Mouse (Mus musculus): ENCODE results near the gene Prdm12.

The Prdm12 gene

DNA sequence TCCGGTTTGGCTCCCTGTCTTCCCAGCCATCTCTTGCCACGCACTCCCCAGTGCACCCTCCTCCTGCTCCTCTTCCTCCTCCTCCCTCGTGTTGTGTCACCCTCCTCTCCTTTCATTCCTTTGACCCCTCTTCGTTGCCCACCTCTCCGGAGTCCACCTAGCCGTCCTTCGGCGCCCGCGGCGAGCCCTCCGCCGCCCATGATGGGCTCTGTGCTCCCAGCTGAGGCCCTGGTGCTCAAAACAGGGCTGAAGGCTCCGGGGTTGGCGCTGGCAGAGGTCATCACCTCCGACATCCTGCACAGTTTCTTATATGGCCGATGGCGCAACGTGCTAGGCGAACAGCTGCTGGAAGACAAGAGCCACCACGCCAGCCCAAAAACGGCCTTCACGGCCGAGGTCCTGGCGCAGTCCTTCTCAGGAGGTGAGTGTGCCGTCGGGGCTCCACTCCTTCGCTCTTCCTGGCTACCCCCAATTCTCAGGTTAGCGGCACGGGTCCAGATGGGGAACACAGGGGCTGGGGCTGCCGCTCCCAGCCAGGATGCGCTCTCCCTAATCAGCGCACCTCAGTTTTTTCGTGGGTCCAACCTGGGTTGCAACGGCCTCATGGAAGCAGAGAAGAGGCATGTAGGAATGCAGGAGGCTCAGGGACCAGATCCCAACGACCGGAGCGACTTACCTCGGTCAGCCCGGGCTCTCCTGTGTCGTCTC is at the start of gene Prdm12:
Gene Prdm12, plus strand, starts transcription at position 137 of the 708 bp plus-strand sequence.
- no peak for DNase-seq

DNA sequence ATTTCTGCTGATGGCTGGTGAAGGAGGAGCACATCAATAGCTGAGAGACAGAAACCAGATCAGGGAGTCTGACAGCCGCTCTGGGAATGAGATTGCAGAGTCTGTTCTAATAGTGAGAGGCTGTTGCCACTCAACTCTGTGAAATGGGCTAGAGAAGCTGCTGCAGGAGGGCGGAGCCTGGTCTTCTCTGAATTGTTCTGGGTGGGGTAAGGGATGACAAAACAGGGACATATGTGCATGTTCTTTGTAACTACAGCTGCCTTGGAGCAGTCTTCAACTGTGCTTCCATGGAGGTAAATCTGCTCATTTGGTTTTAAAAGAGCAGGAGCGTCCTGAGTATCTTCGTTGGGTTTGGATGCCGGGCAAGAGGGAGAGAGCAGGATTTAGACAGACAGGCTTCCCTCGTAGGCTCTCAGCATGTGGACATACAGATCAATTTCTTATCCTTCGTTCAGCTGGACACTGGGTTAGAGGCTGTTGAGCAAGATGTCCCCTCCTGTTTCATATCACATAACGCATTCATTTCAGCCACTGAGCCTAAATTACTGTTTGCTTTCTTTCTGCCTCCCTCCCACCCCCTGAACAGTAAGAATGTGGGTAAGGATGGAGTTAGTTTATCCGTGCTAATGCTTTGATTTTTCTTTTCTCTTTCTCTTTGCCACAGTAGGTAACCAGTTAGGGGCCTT is 47.9 kb upstream of the Prdm12 start:
- no peak for DNase-seq

GRCm38 (mm10) chr2:31607555-31607954 is 32.3 kb upstream of the Prdm12 start:
- DNase-seq = no peak

GRCm38 (mm10) chr2:31609859-31610261 is 30.0 kb upstream of the Prdm12 start:
- no peak for DNase-seq

DNA sequence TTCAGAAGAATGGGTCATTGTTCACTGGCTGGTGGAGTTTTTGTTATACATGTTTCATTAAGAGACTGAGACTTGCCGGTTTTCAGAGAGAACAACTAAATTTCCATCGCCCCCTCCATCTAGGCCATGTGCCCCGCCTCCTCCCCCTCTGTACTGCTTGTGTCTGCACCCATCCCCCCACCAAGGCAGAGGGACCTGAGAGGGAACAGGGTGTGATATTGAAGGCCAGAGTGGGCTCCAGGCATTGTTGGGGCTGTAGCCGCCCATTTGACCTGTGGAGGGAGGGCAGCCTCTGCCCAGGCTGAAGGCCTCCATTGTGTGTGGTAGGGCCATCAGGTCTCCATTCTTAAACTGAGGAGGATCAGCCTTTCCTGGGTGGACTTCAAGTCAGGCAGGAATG is 28.9 kb upstream of the Prdm12 start:
- DNase-seq = no peak

DNA sequence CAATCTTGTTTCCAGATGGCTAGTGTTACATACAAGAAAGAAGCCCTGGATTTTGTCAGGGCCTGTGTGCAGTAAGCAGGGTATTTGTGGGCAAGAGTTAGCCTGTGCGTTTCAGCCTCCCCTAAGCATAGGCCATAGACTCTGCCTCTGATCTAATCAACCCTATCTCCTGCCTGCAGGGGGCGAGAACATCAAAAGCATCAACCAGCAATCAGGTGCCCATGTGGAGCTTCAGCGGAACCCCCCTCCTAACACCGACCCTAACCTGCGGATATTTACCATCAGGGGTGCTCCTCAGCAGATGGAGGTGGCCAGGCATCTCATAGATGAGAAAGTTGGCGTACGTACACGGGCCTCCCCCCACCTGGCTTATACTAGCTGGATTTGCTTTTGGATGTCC is 28.4 kb upstream of the Prdm12 start:
- DNase-seq = no peak

DNA sequence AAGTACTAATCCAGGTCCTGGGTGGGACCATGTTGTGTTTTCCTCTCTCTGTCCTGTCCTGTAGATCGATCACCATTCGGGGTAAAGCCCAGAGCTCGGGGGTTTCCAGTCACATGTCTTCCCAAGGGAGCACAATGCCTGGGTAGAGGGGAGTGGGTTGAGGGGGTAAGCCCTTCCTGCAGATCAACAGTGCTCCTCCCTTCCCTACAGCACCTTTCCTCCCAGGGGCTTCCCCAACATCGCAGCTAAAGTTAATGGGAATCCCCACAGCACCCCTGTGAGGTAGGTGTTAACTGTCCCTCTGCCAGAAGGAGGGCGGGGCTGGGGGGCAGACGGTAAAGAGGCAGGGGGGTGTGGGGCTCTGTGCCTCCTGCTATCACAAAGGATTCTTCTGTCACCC is 27.2 kb upstream of the Prdm12 start:
- DNase-seq = no peak

GRCm38 (mm10) chr2:31613781-31614180 is 26.1 kb upstream of the Prdm12 start:
- no peak for DNase-seq

DNA sequence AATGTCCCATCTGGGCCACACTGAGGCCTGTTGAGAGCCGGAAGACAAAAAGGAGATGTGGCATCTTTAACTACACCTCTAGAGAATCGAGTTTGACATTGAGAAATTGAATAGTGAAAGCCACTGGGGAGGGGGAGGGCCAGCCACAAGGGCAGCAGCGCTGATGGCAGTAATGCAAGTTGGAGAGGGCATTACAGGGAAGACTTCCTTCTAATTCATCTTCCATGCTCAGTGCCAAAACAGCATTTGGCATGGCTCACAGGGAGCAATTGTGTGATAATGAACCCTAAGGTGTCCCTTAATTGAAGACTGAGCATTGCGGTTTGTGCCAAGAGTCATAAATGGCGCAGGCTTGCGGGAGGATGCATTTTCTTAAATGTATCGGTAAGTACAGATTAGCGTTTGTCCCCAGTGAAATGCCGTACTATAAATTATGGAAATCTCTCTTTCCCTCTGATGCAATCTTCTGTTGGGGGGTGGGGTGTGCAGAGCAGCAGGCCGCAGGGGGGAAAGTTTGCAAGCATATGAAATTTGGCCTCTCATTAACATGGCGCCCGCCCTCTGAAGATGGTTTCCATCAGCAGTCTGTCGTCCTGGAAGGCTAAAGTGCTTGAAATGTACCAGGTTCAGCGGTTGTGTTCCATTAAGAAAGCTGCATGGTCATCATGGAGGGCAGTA is 21.2 kb upstream of the Prdm12 start:
- no peak for DNase-seq

DNA sequence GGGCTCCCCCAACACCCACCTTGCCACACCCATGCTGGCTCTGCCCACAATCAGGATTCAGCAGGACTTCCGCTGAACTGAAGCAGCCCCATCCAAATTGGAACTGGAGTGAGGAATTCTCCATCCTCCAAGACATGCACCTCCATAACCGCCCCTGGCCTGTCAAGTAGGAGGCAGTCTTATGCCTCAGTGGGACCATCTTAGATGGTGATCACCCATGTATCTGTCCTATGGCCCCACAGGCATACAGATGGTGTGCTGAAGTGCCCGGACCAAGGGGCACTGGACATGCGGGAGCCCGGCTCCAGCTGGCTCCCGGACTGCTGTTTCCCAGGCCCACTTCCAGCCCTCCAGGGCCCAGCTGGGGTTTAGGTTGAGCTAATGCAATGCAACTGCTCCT is 20.6 kb upstream of the Prdm12 start:
- no peak for DNase-seq

DNA sequence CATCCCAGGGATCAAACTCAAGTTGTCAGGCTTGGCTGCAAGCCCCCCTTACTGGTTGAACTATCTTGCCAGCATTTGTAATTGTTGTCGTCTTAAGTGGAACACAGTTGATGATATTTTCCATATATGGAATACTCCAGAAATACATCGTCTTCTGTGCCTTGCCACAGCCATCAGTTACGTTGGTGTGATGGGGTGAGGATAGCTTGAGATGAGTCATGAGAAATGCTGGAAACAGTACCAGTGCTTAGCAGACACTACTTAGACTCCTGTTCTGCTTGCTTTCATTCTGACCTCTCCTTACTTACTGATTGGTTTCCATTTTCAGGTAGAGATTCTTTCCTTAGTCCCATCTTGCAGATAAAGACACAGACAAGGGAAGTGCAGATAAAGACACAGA is 6.3 kb upstream of the Prdm12 start:
- DNase-seq = no peak

DNA sequence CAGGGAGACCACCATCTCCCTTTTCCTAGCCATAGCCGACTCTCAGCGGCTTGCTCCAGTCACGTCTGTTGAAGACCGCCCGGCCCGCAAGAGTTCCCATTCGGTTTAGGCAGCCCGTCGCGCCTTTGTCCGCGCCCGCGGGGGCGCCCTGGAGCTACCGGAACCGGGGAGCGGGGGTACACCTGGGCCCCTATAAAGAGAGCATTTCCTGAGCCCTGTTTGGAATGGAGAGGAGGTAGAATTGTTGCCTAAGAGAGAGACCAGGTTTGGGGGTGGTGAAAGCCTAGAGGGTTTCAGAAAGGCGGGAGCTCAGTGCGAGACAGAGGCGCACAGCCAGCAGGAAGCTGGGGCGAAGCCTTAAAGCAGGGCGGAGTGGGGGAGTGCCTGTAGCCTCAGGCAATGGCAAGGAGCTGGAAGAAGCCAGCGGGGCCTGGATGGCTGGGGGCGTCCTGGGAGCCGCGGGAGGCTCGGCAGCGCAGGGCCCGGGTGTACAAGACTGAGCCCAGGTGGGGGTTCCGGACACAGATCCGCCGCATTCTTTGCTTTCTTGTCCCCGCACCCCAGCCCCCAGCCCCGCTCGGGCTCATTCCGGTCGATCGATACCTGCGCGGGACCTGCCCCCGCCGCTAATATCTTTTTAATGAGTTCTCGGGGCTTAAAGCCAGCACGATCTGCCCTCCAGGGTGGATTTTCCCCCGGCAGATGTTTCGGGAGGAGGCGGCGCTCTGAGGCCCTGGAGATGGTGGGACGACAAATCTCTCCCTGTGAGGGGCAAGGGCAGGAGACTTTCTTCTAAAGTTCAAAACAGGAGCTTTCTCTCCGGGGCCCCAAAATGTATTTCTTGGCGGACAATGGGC is 4.3 kb upstream of the Prdm12 start:
- DNase-seq = peak; percentile 8

DNA sequence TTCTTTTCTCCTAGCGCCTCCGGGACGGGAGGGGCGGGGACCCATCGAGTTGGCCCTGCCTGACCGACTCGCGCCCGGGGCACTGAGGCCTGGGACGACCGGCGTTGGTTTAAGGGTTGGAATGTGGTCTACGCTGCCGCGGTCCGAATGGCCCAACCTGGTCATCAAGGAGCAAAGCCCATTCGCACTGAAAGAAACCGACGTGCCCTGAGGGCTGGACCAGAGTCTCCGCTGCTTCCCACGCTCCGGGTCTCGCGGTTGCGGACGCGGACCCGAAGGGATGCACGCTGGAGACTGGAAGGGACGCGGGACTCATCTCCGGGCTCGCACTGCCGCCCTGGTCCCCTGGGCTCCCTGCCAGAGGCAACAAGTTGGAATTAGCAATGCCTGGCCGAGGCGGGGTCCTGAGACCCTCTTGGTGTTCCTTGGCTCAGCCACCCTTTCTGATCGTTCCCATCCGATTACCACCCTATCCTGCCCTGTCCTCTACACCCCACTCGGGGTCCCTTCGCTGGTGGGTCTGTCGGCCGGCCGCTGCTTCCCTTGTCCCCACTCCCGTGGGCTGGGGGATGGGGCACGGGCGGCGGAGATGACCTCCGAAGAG is 3.6 kb upstream of the Prdm12 start:
- peak; percentile 15 for DNase-seq

GRCm38 (mm10) chr2:31636742-31637141 is 3.1 kb upstream of the Prdm12 start:
- DNase-seq = no peak

- no peak for DNase-seq
Measured at GRCm38 (mm10) chr2:31637311-31637710, 2.5 kb upstream of the Prdm12 start.

GRCm38 (mm10) chr2:31637807-31638206 is 2.0 kb upstream of the Prdm12 start:
- peak; percentile 66 for DNase-seq

GRCm38 (mm10) chr2:31638581-31639465 is 1.0 kb upstream of the Prdm12 start:
- no peak for DNase-seq

DNA sequence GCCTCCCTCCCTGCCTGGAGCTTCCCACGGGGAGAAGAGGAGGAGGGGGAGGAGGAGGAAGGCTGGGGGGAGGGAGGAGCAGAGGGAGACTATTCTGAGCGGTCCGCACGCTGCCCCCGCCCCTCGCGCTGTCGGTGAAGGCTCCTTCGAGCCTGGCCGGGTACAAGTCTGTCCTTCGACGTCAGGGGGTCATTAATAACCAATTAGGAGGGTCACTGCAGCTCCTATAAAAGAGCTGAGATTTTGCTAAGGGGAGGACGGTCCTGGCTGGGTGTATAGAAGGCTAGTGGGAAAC is 424 bp upstream of the Prdm12 start:
- no peak for DNase-seq

DNA sequence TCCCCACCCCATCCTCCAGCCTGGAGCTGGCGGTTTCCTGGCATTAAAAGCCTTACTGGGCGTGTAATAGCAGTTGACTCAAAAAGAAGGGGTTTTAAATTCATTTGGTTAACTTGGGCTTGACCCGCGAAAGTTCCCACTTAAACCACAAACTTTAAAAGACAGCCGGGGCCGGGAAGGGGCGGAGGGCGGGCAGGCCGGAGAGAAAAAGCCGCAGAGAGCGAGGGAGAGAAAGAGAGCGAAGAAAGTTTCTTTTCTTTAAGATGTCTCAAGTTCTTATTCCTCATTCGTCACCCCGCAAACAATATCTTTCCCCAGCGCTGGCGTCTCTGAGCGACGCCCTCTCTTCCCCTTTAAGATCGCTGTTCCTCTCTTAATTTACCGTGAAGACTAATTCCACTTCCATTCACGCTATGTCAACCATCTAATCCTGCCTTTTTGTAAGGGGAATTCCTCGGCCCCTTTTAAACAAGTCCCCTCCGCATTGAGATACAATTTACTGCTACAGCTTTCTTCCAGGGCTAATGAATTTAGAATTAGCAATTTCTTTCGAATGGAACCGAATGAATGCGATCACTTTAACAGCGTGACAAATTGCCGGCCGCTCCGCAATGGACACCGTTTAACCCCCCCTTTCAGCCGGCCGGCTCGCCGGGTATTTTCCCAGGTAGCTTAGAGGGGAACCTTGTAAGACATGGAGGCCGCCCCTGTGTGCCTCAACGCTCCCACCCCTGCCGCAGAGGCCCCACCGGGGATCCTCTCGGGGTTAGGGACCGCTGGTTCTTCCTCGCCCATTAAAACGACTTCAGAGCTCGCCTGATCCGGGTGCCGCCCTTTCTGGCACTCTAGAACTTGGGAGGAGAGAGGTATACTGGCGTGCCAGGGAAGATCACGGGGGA is 1.0 kb downstream of the Prdm12 start:
- peak; percentile 24 for DNase-seq

DNA sequence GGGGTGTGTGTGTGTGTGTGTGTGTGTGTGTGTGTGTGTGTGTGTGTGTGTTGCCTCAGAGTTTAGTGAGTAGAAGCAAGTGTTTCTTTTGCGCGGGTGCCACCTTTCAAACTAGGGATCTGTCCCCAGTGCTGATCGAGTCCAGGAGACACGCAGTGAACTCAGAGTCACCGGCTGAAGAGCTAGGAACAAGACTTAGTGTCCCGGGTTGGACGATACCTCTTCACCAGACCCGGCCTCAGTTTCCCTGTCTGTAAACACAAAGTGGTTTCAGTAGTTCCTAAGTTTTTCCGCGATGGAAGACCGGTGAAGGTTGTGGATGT is 1.6 kb downstream of the Prdm12 start:
- DNase-seq = no peak

- no peak for DNase-seq
Measured at GRCm38 (mm10) chr2:31641929-31642328, 2.1 kb downstream of the Prdm12 start.

All from kidney, adult 18-20 months (tissue).